Mouse (Mus musculus) right cerebral cortex, postnatal 25 days (tissue): ENCODE measurements around the gene Numb.
"Not testable (repeated sequence)": the region's sequence is repeated elsewhere in the genome, so short reads cannot be mapped to it uniquely, and the experiment has no call there.

Experiments used
- DNase-seq: peaks from one replicate; pipeline ENCODE4 v3.0.0; 2022

Numb gene

DNA sequence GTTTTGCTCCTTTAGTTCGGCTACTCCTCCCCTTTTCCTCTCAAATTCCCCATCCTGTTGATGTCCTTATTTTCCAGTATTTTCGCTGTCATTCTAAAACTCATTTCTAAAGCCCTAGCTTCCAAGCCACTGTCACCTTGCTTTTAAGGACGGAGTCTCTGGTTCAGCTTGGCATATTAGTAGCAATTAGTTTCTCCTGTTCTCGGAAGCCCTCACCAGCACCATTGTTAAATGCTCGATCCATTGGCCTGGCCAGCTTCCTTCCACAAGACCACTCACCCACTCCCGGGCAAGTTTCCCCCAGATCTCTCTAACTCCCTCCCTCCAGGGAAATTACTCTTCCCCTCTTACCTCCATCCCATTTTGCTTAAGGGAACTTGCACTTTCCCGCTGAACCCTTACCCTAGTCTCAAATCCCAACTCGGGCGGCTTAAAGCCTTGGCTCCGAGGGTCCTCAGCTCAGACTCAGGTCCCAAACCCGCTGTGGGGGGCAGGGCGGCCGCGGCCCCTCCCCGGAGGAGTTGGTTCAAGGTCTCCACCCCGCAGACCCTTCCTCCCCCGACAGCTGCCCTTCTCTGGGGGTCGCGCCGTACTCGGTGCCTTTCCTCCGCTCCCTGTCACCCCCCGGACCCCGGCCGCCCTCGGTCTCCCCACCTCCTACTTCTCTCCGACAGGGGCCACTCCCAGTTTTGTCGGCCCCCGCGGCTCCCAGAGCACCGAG lies 853 bp downstream of the Numb start:
- no peak for DNase-seq

DNA sequence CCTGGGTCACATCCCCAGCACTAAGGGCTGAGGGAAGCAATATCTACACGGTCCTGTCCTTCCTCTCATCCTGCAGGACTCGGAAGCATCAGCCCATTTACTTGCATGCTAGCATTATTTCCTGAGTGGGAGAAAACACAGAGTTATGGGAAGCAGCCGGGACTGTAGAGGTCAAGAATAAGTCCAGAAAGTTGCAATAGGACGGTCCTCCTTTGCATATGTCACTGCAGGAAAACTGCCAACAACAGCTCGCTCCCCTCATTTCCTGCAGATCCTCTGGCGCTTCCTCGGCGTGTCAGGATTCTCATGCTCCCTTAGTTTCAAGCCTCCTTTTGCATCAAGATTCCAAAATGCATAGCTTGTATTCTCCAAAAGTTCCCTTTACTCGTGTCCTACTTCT lies 4.8 kb downstream of the Numb start:
- no peak for DNase-seq

DNA sequence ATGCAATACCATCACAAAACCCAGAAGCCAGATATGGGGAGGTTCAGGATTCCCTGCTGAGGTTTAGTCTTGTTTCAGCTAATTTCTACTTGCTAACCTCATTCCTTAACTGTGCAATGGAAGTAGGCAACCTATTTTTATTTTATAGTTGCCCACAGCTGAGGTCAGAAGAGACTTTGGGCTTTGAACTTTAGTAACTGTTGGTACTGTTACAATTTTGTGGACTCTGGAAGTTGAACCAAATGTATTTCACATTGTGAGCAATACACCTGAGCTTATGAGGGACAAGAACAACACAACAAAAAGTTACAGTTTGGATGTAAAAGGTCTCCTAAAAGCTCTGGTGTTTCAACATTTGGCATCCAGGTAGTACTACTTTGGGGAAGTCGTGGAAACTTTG lies 6.9 kb downstream of the Numb start:
- DNase-seq, result no peak

DNA sequence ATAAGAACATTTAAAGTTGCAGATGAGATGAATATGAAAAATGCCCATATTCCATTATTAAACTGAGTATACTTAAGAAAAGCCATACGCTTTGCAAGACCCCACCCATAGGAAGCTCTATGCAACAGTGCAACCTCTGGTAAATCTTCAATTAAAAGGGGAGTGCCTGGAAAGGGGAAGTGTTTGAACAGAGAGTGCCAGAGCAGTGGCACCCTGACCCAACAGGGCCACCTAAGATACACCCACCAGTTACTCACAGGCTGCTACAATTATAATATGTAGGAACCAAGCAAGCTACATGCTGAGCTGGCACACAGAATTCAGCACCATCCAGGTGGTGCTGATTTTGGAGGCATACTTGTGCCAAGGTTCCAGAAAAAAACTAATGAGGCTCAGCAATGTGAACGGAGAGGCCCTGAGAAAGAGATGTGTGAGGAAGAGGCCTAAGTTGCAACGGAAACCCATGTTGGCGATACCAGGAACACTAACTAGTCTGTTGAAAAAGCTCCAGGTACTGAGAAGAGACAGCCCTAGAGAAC lies 7.5 kb downstream of the Numb start:
- DNase-seq, result no peak

DNA sequence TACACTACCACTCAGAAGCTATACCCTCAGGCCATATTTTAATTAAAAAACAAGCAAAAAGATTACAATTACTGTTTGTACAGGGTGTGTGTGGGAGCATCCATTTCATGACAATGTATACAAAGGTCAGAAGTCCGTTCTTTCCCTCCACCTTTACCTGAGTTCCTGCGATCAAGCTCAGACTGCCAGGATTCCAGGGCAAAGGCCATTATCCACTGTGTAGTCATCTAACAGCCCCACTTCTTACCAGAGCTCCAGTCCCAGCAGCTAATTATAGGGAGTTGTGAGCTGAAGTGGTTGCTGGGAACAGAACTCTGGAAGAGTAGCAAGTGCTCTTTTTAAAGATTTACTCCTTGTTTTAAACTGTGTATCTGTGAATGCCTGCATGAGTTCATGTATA lies 11.3 kb downstream of the Numb start:
- no peak for DNase-seq

DNA sequence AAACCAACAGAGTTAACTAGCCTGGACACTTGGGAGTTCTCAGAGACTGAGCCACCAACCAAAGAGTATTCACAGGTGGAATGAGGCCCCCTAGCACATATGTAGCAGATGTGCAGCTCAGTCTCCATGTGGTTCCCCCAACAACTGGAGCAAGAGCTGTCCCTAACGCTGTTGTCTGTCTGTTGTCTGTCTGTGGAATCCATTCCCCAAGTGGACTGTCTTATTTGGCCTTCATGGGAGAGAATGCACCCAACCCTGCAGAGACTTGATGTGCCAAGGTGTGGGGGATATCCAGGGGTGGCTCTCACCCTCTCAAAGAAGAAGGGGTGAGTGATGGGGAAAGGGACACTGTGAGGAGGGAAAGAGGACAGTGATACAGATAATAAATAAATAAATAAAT lies 28.8 kb downstream of the Numb start:
- DNase-seq, result no peak

DNA sequence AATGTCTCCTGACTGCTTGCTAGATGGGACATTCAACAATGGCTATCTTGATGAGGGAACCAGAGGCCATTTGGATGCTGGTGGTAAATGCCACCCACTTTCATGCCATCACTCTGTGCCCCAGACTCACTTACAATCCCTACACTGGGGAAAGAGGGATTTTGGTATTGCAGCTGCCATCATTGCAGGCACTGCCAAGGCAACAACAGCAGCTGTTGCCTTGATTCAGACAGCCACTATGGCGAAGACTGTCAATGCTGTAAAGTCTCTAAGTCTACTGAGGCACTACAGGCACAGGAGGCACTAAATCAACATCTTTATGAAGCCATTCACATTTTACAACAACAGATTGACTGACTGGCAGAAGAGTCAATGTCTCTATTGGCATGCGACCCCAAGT lies 30.5 kb downstream of the Numb start:
- DNase-seq, result no peak

DNA sequence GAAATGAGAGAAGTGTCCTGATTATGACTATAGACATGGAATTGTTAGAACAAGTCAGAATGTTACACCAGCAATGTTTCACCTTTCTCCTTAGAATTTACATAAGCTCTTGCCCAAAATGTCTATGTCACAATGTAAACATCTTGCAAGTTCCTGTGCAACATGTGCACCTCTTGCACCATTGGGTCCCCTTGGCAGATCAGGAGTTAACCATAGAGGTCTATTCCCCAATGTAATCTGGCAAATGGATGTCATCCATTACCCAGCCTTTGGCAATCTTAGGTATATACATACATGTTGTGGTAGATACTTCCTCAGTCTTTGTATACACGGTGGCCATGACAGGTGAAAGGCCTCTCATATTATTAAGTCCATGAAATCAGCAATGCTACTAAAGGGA lies 32.6 kb downstream of the Numb start:
- DNase-seq, result no peak

DNA sequence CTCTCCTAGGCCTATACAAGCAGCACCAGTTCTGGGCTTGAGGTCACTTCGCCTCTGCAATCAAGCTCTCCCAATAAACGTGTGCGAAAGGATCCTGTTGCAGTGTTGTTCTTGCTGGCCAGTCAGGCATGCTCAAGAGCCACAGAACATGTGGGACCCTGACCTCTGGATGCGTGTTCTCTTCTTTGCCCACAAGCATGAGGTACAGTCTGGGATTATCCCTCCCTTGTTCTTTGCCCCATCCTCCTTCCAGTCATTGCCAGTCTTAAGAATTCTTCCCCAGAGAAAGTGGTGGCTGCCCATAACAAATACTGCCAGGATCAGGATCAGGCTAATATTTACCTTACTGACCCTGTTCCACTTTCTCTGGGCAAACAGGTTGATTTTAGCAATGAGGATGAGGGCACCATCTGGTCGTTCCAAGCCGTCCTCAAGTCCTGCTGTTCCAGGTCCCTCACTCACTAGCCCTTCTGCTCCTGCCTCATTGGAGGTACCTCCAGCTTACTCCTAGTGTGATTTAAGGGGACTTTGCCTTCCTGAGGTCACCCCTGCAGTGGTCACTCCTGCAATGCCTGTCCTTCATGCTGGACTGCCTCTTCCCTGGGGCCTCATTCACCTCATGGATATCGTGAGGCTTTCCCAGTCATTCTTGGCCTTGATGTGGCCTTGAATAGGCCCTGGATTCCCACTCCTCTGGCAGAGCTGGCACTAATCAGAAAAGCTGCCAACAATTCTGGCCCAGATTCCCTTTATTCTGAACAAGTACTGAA lies 36.0 kb downstream of the Numb start:
- DNase-seq, result no peak

DNA sequence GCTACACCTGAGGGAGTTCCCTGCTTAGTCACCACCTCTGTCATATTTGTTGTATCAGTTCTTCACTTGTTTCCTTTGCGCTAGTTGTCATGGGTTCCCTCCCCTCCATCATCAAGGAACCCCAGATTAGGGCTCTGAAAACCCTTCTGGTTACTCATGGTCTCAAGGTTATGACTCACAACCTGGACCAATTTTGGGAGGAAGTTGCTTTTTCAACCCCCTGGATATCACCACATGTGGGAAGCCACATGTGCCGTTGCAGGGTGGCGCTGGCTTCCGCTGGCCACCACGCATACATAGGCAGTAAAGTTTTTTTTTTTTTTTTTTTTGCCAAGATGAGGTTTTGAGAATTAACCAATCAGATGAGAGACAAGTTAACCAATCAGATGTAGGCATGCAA lies 36.7 kb downstream of the Numb start:
- not testable (repeated sequence) for DNase-seq

DNA sequence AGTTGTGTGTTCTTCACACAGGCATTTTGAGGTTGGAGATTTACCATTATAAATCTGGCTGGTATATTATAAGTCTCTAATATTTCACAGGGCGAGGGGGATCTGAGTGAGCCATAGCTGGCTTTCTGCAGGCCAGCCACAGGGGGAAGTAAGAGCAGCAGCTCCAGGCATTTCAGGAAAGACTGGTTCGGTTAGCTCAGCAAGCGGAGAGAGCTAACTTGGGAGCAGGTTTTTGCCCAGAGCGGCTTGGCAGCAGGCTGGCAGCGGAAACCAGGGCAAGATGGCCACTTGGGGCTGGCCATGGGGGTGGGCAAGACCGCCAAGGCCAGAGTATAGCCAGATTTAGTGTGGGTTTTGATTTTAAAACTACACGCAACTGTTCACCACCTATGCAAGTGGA lies 39.2 kb downstream of the Numb start:
- DNase-seq, result no peak

DNA sequence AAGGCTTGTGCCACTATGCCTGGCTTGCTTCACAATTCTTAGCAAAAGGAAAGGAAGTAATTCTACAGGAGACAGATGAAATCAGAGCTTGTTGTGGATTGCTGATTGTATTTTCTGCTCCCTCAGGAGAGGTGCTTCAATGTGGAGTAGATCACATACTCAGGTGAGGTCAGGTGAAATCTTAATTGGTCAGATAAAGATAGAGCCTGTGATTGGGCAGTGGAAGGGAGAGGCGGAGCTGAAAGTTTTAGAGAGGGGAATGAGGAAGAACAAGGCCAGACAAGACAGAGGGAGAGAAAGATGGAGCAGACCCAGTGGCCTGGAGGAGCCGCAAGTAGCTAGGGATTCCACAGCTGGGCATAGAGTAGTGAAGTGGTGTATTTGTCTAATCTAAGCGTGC lies 39.6 kb downstream of the Numb start:
- no peak for DNase-seq

DNA sequence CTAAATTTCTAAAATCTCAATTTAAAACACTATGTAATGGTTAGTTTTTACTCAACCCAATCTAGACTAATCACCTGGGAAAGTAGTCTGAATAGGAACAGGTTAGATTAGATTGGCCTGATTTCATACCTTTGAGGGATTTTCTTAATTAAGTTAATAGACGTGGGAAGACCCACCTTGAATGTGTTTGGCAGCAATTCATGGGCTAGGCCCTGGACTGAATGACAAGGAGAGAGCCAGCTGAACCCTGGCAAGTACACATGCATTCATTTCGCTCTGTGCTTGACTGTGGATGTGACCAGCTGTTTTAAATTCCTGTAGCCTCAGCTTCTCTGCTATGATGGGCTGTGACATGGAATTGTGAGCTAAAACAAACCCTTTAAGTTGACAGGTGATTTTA lies 40.8 kb downstream of the Numb start:
- no peak for DNase-seq

DNA sequence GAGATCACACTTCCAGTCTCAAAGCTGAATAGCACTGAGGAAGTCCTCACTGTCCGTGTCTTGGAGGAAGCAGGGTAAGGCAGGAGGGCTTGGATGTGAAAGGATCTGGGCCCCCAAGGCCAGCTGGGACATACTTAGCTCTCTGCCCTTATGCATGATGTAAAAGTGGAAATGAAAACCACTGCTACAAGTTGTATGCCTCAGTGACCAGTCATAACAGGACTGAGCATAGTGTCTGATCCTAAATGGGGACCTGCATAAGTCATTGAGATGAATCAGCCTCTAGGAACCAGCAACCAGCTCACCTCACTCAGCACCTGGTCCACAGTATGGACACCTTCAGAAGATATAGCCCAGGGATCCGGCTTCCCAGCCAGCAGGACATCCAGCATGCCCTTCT lies 46.6 kb downstream of the Numb start:
- no peak for DNase-seq

DNA sequence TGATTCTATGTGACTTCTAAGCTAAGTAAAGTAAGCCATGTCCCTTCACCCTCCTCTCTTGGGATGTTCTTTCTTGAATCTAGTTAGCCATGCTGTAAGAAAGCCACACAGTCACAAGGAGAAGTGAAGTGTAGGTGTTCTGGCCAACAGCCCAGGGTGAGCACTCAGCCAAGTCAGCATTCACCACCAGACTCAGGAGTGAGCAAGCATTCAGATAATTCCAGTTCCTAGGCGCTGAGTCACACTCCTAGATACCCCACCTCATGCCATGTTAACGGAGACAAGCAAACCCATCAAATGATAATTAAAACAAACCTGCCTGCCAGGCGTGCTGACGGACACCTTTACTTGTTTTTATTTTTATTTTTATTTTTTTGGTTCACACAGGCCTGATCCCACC lies 47.1 kb downstream of the Numb start:
- peak; percentile 85 for DNase-seq

DNA sequence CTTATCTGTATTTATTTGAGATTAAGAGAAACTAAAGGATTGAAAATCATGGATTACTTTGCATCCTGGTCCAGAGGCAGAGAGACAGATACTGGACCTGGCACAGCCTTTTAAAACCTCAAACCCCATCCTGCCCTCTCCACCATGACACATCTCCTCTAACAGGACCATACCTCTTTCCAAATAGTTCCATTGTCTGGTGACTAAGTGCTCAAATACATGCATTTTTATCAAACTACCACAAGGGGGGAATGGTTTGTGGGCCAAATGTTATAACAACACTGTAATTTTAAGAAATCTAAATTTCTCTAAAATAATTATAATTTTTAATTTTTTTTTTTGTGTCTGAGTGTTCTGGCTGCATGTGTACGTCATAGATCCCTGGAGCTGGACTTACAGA lies 57.2 kb downstream of the Numb start:
- no peak for DNase-seq

DNA sequence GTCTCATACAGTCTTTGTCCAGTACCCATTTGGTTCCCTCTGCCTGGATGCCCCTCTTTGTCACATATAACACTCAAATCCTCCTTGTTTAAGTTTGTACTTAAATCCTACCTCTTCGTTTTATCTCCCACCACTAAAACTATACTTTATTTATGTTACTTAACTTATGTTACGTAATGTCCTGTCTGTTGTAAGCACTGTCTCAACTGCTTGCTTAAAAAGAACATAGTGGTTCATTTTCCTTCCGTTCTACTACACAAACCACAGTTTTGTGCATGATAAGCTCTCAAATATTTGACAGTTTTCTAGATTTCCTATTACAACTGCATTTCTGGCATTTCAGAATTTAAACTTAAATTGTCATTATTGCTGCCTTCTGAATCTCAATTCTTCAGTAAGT lies 59.9 kb downstream of the Numb start:
- DNase-seq, result no peak

DNA sequence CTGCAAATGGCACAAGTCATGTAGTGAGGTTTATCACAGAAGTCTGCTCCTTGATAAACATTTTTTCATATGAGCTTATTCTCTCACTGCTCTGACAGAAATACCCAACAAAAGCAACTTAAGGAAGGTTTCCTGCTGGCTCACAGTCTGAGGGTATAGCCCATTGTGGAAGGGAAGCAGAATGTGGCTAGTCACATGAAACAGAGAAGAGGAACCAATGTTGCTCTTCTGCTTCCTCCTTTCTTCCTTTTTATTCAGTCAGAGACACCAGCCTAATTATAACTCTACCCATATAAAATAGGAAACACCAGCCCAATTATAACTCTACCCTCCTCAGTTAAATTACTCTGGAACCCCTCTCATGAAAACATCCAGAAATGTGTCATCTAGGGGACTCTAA lies 61.0 kb downstream of the Numb start:
- no peak for DNase-seq

DNA sequence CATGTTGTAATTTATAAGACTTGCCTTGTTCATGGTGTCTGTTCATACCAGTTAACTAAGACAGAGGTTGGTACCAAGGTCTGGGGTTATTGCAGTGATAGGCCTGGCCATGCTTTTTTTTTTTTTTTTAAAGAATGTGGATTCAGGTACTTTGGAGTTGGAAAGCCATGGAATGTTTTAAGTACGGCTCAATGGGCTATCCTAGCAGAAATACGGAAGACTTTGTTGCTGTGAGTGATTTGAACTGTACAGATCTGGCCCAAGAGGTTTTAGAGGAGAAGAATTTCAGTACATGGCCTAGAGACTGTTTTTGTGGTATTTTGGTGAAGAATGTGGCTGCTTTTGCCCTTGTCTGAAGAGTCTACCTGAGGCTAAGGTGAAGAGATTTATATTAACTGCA lies 63.7 kb downstream of the Numb start:
- no peak for DNase-seq

DNA sequence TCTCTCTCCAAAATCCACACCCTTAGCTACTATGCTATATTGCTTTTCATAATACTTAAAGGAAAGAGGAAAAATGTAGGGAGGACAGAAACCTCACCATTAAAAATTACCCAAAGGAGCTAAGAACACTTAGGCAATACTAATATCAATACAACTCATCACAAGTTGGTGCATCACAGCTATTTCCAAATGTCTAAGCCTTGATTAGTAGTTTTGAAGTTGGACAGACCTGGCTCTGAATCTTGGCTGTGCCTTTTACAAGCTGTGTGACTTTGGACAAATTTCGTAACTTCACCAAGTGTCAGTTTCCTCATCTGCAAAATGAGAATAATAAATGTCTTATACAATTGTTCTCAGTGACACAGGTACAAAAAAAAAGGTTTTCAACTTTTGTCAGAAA lies 66.5 kb downstream of the Numb start:
- no peak for DNase-seq

DNA sequence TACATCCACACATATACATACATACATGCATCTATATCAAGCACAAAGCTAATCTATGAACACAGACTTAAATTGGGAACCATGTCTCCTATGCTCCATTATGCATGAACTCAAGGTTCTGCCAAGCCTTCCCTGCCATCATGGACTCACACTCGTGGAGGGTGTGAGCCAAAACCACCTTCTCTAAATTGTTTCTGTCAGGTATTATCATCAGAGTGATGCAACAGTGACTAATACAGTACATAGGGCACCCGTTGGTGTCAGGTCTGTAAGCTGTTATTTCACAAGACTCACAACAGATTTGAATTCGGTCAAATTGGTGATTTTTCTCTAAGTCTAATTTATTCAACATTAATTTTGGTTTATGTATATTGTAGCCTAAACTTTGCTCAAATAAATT lies 67.5 kb downstream of the Numb start:
- DNase-seq, result no peak

DNA sequence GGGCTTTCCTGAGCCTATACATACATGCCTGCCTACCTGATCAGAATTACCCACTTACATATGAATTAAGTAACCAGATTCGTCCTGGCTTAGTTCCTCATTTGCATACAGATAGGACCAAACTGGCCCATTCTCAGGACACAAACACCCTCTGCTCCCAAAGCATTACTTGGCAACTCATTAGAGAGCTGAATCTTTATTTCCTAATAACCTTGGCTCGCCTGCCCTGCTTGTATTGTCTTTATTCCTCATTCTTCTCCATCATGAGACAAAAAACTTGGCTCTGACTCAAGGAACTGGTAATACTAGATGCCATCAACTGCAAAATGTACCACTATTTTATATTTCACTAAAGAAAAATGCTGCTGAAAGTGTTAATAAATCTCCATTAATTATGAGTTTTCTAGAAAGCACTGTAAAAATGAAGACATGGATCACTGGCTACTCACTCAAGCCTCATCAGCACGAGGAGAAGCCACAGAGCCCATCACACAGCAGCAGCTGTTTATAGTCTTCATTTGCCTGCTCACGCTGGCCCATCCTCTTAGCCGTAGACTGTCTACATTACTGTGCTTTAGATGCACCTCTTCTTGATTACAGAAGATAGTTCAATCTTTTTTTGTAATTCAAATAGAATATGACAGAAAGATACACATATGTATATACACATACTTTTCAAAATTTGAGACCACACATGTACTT lies 69.1 kb downstream of the Numb start:
- DNase-seq, result no peak

DNA sequence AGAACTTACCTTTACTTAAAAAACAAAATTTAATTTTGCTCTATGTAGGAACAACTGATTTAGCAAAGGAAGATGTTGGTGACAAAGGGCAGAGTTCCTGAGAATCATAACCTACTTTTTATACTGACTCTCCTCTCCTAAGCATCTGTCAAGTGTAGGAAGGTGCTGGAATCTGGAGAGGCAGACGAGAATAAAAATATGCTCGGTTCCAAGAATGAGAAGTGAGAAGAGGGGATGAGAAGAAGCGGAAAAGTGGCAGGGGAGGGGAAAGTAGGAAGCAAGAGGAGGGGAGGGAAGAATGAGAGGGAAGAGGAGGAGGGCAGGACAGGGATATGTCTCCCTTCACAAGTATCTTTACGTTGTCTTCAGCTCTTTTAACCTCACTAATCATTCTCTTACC lies 71.4 kb downstream of the Numb start:
- DNase-seq, result no peak
